Mouse (Mus musculus) kidney, adult 11 months (tissue): ENCODE measurements at regions not wholly inside any gene's neighbourhood (a gene's known extent, or its start where the extent isn't known, plus 50 kb on each side); places are given as distances from the start of the nearest gene placed in this dataset.

Source experiments
- DNase-seq: peaks from one replicate; pipeline ENCODE4 v3.0.0; 2022

- no peak for DNase-seq
Observed at GRCm38 (mm10) chr13:99780751-99781460, 120.0 kb downstream of the Cartpt start.

GRCm38 (mm10) chr13:99778747-99779146, 122.1 kb downstream of the Cartpt start:
- DNase-seq = no peak

GRCm38 (mm10) chr13:99777736-99778135, 123.2 kb downstream of the Cartpt start:
- DNase-seq = no peak

DNA sequence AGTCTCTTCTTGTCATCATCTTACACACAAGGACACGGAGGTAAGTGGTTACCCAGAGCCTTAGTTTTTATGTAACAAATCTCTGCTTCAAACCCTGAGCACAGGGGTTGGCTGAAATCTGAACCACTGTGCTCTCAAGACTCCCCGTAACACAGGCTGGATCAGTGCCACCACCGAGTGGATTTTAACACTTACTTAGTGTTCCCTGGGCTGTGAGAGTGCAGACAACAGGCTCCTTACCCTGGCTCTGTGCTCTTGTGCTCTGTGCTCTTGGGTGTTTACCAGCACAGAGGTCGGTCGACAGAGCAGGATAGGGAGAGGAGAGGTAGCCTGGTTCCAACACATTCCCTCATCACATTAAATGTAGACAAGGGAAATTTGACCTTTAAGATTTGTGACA, 134.9 kb downstream of the Cartpt start:
- DNase-seq = no peak

- no peak for DNase-seq
Observed at GRCm38 (mm10) chr13:99764764-99765163, 136.1 kb downstream of the Cartpt start.

GRCm38 (mm10) chr13:99764097-99764714, 136.7 kb downstream of the Cartpt start:
- DNase-seq = no peak

DNA sequence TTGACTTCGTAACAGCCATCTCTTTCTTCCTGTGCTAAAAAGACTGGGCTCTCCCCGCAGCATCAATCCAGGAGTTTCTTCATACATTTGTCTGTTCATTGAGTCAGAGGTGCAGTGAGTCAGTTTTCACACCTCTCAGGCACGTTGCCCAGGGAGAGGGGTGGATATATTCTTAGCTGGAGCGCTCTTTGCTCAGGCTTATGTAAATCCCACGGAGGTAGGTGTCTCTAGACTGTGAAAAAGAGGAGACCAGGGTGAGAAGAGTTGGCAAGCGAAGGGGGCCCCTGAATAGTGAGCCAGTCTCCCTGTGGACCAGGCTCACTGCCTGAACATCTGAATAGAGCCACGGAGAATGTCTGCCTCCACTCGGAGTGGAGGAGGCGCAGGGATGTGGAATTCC, 139.0 kb downstream of the Cartpt start:
- no peak for DNase-seq

- peak; percentile 31 for DNase-seq
Observed at GRCm38 (mm10) chr13:99761423-99761822, 139.5 kb downstream of the Cartpt start.

- no peak for DNase-seq
Observed at GRCm38 (mm10) chr13:99760646-99761045, 140.2 kb downstream of the Cartpt start.

- no peak for DNase-seq
Observed at GRCm38 (mm10) chr13:99759256-99760044, 141.4 kb downstream of the Cartpt start.

DNA sequence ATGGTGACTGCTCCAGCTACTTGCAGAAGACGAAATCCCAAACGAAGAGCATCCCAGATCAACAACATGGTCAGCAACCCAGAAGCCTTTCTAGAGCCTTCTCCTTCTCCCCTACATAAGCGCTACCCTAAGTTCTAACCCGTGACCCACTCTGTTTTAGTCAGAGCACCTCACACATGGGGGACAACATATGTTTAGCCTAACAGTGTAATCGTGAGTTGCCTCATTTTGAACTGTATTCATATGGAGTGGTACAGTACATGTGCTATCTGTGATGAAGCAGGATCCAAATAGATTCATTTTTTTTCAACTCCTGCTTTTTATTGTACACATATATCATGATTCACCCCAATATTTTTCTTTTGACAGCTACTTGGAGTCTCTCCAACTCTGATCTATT, 146.2 kb downstream of the Cartpt start:
- no peak for DNase-seq

DNA sequence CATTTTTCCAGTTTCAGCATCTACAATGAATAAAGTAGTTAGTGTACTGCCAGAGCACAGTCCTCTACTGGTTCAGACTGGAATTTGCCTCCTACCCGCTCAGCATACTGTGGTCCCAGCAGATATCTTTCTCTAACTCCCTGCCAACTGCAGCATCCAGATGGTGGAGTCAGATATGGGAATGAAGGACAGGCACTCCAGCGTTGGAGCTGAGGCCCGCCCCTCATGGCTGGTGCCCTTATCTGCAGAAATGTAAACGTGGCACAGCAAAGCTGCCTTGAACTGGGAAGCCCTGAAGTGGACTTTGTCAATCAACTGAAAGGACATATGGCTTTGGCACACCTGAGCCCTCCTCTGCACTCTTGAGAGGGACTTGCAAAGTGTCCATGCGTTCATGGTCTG, 146.6 kb downstream of the Cartpt start:
- no peak for DNase-seq

DNA sequence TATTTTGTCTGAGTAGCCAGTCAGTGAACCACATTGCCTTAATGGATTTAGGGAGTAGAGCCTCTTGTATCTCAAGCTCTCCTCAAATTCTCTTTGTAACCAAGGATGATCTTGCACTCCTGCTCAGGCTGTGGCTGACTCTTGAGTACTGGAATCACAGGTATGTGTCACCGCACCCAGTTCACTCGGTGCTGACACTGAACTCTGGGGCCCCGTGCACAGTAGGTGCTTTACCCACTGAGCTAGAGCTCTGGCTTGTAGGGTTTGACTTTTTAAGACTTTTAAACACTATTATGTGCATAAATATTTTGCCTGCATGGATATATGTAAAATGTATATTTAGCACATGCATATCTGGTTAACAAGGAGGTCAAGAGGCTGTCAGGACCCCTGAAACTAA, 147.4 kb downstream of the Cartpt start:
- DNase-seq = no peak

- no peak for DNase-seq
Observed at GRCm38 (mm10) chr13:99750729-99751128, 150.2 kb downstream of the Cartpt start.

GRCm38 (mm10) chr13:99749342-99749741, 151.5 kb downstream of the Cartpt start:
- no peak for DNase-seq

DNA sequence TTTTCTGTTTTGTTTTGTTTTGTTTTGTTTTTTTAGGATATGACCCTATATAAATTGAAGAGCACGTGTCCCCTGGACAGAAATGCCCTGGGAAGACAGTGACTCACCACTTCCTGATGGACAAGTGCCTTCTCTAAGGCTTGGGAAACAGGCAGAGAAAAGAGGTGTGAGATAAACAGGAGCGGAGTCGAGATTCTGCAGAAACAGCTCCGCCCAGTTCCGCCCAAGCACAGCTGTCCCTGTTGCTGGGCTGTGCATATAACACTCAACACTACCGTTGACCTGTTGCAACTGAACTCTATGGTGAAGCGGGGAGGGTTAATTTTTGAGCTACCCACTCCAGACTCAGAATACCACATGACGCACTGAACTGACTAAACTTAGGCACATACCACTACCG, 152.8 kb downstream of the Cartpt start:
- DNase-seq = no peak

DNA sequence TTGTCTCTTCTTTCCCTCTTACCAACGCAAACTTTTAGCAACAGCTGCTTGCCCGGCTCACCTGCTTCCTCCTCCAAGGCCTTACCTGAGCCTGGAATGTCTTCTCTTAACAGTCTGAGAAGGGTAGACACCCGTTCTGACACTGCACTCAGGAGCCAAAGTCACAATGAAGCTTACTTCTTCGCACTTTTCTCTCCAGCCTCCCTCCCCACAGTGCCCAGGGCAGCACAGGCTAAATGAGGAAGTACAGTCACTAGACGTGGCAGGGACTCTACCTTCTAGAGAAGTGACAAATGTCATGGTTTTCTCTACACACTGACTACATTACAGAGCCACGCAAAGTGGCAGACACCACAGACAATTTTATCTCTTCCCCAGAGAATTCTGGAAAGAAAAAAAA, 155.4 kb downstream of the Cartpt start:
- DNase-seq = no peak

DNA sequence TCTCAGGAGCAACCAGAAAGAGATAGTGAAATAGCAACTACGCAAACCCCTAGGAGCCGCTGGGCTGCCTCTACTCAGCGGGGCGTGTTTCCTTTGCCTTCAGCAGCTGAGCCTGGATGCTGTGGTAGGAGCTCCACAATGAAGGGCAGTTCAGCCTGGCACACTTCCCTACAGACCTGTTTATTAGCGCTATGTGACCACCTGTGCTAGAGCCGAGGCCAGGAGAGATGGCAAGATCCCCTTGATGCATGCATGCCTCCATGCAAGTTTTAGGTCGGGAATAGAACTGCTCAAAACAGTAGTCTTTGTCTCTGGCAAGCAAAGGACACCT, 156.1 kb downstream of the Cartpt start:
- DNase-seq = no peak

DNA sequence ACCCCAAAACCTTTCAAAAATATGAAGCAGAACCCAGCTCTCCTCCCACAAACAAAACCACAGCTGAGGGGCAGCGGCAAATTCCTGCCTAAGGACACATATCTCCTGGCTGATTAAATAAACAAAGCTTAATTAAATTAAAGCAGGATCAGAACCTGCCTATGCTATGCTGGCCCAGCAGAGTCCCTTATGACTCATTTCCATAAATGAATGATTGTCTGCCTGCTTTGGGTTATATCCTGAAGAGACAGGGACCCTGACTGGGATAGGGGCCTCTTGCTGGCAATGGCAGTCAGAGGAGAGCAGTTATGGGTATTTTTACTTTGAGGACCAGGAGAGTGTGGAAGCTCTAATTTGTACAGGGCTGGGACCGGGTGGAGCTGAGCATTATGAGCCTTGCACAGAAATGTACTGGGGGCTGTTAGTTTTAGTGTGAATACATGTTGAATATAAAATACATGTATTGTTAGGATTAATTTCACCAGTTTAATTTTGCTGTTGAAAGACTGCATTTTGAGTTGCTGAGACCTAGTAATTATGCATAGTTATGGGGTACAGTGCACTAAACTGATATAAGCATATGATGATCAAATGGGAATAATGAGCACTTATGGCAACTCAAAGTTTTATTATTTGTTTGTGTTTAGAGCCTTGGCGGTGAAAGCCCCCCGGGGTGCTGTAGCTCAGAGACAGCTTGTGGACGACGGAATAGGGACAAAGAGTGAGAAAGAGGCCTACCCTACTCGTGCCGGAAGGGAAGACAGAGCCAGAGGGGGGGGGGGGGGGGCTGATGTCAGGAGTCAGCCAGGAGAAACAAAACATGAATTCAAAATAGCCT, 156.7 kb downstream of the Cartpt start:
- no peak for DNase-seq

DNA sequence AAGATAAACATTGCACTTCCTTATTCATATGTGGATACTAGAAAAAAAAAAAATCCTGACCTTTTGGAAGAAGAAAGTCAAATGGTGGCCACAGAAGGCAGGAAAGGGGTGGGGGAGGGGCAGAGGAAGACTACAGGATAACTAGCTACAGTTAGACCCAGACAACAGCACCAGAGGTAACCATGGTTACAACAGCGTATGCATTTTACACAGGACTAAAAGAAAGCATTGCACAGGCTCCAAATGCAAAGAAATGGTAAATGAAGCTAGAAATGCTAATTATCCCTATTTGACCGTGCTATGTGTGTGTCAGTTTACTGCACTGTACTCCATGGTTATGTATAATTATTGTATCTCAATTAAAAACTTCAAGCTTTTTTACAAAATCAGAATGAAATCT, 158.4 kb downstream of the Cartpt start:
- no peak for DNase-seq

DNA sequence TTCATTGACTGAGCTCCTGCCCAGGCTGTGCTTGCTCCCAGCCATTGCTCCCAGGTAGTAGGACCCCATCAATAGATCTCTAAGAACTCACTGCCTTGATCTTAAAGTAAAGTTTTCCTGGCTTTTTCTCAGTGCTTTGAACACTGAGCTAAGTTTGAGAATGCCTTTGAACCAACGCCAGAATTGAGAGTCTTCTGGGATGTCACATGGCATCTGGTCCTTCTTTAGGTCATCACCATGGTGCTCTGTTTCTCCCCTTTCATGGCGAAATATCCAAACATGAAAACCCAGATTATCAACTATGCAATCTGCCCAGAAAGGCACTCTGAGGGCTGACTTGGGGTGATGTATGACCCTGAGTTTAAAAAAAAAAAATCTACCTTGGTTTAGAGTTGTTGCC, 158.9 kb downstream of the Cartpt start:
- no peak for DNase-seq

DNA sequence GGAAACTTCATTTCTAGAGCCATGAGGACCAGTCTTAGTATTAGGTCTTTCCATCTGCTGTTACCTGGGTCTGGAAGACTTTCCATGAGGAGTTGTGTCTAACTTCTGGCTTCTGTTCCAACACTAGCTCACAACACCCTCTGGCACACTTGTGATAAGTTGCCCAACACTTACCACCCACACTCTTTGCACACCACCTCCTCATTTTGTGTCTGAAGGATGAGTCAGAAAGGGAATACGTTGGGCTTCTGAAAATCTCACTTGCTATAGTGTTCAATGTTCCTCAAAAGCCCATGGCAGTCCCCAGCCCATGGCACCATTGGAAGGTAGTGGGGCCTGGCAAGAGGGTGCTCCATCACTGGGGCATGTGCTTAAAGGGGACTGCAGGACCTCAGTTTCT, 161.5 kb downstream of the Cartpt start:
- DNase-seq = no peak

DNA sequence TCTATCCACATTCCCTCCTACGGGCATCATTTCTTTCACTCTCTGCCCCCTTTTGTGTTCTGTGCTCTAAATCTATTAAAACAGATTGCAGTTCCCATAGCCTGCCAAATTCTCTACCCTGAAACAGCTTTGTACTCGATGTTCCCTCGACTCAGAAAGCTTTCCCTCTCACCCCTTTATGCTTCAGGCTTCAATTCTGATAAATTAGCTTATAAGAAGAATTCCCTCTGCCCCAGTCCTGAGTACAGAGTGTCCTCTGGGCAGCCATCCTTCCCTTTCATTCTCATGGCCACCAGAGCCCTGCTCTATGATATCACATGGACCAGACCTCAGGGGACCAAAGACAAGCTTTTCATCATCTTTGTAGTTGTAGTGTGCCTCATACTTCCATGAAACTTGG, 163.6 kb downstream of the Cartpt start:
- DNase-seq = no peak
